In genomic region chr2:50852413-50852919, GRCm38 (mm10) we compare ENCODE assay signal across 27 mouse cellular contexts.
DNase-seq lines count a peak whose midpoint lies in the region; ATAC-seq lines count a peak whose summit lies in the region.
"Had no signal": no experiment of that assay in that cellular context is flagged by ENCODE, and none has a peak within 500 bp of the region (broad histone marks: within the 10 kb centered on the region; RNA-seq: fewer than 3 reads in every experiment).

No protein-coding gene starts in this region.

- peak; percentile 14 for DNase-seq in embryonic facial prominence, embryonic 11.5 days (ENCODE audit: low spot score)
- DNase-seq in embryonic facial prominence, embryonic 10.5 days (ENCODE audit: low spot score), result no peak
- DNase-seq in neural tube, embryonic 10.5 days (ENCODE audit: extremely low spot score, low spot score), result no peak
- DNase-seq in right cerebral cortex, adult 2 months (ENCODE audit: low spot score in 2 of 2), result no peak
- DNase-seq in thymus, postnatal 14 days, result no peak
- DNase-seq: adrenal gland, adult 8-10 months; cerebellum, adult 8-10 months; cerebellum, postnatal 36 days; forebrain, postnatal 0 days; gastrocnemius, postnatal 14 days; kidney, adult 9 months; kidney, postnatal 10 days; lung, embryonic 14.5 days; lung, postnatal 14 days; retina, postnatal 1 day; right cerebral cortex, postnatal 25 days had no signal

- 70% methylated on average over 2 of the region's 2 CpGs for WGBS in embryonic facial prominence, embryonic 11.5 days
- WGBS in embryonic facial prominence, embryonic 10.5 days, result 80% methylated on average over 2 of the region's 2 CpGs
- WGBS in neural tube, embryonic 12.5 days, result 68% methylated on average over 2 of the region's 2 CpGs
- 44% methylated on average over 2 of the region's 2 CpGs for WGBS in neural tube, embryonic 13.5 days

- H3K4me3 ChIP-seq in embryonic facial prominence, embryonic 11.5 days (ENCODE audit: low read depth, low read length), result no peak overlapping the region
- no peak overlapping the region for H3K4me3 ChIP-seq in embryonic facial prominence, embryonic 10.5 days
- H3K4me3 ChIP-seq in neural tube, embryonic 12.5 days, result no peak overlapping the region
- no peak overlapping the region for H3K4me3 ChIP-seq in neural tube, embryonic 13.5 days
- H3K4me3 ChIP-seq: forebrain, embryonic 12.5 days; heart, embryonic 10.5 days; heart, embryonic 15.5 days; left cerebral cortex, adult 2 months; limb, embryonic 12.5 days; liver, embryonic 15.5 days; stomach, embryonic 15.5 days had no signal

- H3K27ac ChIP-seq in embryonic facial prominence, embryonic 11.5 days (replicated peaks; ENCODE audit: low read depth, low read length), result no peak overlapping the region
- H3K27ac ChIP-seq in embryonic facial prominence, embryonic 10.5 days (replicated peaks), result no peak overlapping the region
- no peak overlapping the region for H3K27ac ChIP-seq in neural tube, embryonic 12.5 days
- no peak overlapping the region for H3K27ac ChIP-seq in neural tube, embryonic 13.5 days (replicated peaks)
- H3K27ac ChIP-seq: forebrain, embryonic 12.5 days; heart, embryonic 10.5 days; heart, embryonic 15.5 days; left cerebral cortex, adult 2 months; limb, embryonic 12.5 days; liver, embryonic 15.5 days; stomach, embryonic 15.5 days had no signal

- H3K9me3 ChIP-seq in embryonic facial prominence, embryonic 11.5 days (replicated peaks; ENCODE audit: control insufficient read depth, low read length), result no peaks in the 10 kb centered on the region
- no peaks in the 10 kb centered on the region for H3K9me3 ChIP-seq in embryonic facial prominence, embryonic 10.5 days
- H3K9me3 ChIP-seq in neural tube, embryonic 12.5 days, result no peaks in the 10 kb centered on the region
- no peaks in the 10 kb centered on the region for H3K9me3 ChIP-seq in neural tube, embryonic 13.5 days
- H3K9me3 ChIP-seq: forebrain, embryonic 12.5 days; heart, embryonic 10.5 days; heart, embryonic 15.5 days; limb, embryonic 12.5 days; liver, embryonic 15.5 days; stomach, embryonic 15.5 days had no signal

- H3K4me1 ChIP-seq in embryonic facial prominence, embryonic 11.5 days (ENCODE audit: control insufficient read depth, insufficient read depth, low read length), result no peaks in the 10 kb centered on the region
- peaks cover 26% of the 10 kb centered on the region for H3K4me1 ChIP-seq in embryonic facial prominence, embryonic 10.5 days
- H3K4me1 ChIP-seq in neural tube, embryonic 12.5 days, result peaks cover 8% of the 10 kb centered on the region
- H3K4me1 ChIP-seq in neural tube, embryonic 13.5 days (replicated peaks), result peaks cover 29% of the 10 kb centered on the region
- H3K4me1 ChIP-seq: heart, embryonic 10.5 days; heart, embryonic 15.5 days; liver, embryonic 15.5 days had no signal

- no peak for ATAC-seq in embryonic facial prominence, embryonic 11.5 days (replicated peaks; ENCODE audit: insufficient number of reproducible peaks, low FRiP score, low TSS enrichment, low read depth)
- 0 out of 2 replicates have a peak, but pooled peaks have one; percentile 13 for ATAC-seq in neural tube, embryonic 12.5 days (ENCODE audit: low FRiP score, low read depth)
- ATAC-seq in neural tube, embryonic 13.5 days (ENCODE audit: low read depth), result peak; percentile 53; the same call in 1 of the 2 replicates
- ATAC-seq: forebrain, postnatal 0 days; intestine, embryonic 16.5 days had no signal

- no peak overlapping the region for H3K9ac ChIP-seq in embryonic facial prominence, embryonic 11.5 days (replicated peaks; ENCODE audit: low read length)
- H3K9ac ChIP-seq in neural tube, embryonic 12.5 days, result no peak overlapping the region
- H3K9ac ChIP-seq in neural tube, embryonic 13.5 days, result no peak overlapping the region
- H3K9ac ChIP-seq: forebrain, embryonic 12.5 days; forebrain, postnatal 0 days; heart, embryonic 15.5 days; limb, embryonic 12.5 days; liver, embryonic 15.5 days; lung, embryonic 14.5 days; stomach, embryonic 15.5 days had no signal

- no peak overlapping the region for H3K4me2 ChIP-seq in embryonic facial prominence, embryonic 11.5 days (ENCODE audit: low read depth, low read length)
- H3K4me2 ChIP-seq in neural tube, embryonic 12.5 days (replicated peaks), result no peak overlapping the region
- H3K4me2 ChIP-seq in neural tube, embryonic 13.5 days, result no peak overlapping the region
- H3K4me2 ChIP-seq: forebrain, embryonic 12.5 days; heart, embryonic 15.5 days; limb, embryonic 12.5 days; liver, embryonic 15.5 days; lung, embryonic 14.5 days; stomach, embryonic 15.5 days had no signal

- H3K27me3 ChIP-seq in embryonic facial prominence, embryonic 11.5 days (ENCODE audit: control insufficient read depth, insufficient read depth, low read length), result no peaks in the 10 kb centered on the region; the same call in 1 of the 2 replicates
- H3K27me3 ChIP-seq in embryonic facial prominence, embryonic 10.5 days (replicated peaks; ENCODE audit: low read depth, poor library complexity, severe bottlenecking), result 0 out of 2 replicates have a peak, but pooled peaks cover 4% of the 10 kb centered on the region
- H3K27me3 ChIP-seq in neural tube, embryonic 12.5 days (replicated peaks), result no peaks in the 10 kb centered on the region
- no peaks in the 10 kb centered on the region for H3K27me3 ChIP-seq in neural tube, embryonic 13.5 days
- H3K27me3 ChIP-seq: forebrain, embryonic 12.5 days; heart, embryonic 15.5 days; limb, embryonic 12.5 days; liver, embryonic 15.5 days; stomach, embryonic 15.5 days had no signal

- no peaks in the 10 kb centered on the region for H3K36me3 ChIP-seq in embryonic facial prominence, embryonic 11.5 days (replicated peaks; ENCODE audit: control insufficient read depth, insufficient read depth, low read depth, low read length)
- H3K36me3 ChIP-seq in embryonic facial prominence, embryonic 10.5 days (replicated peaks), result no peaks in the 10 kb centered on the region
- no peaks in the 10 kb centered on the region for H3K36me3 ChIP-seq in neural tube, embryonic 12.5 days
- H3K36me3 ChIP-seq in neural tube, embryonic 13.5 days, result no peaks in the 10 kb centered on the region
- H3K36me3 ChIP-seq: forebrain, embryonic 12.5 days; G1E; heart, embryonic 10.5 days; heart, embryonic 15.5 days; limb, embryonic 12.5 days; liver, embryonic 15.5 days; stomach, embryonic 15.5 days had no signal
